Mouse (Mus musculus) hindbrain, embryonic 16.5 days (tissue): Measurements from ENCODE around the gene Adarb2. TPM values are rescaled to one million over a fixed set of nuclear protein-coding genes. Genes with fewer than 3 reads are reported as not detected.

ENCODE experiments used
- ATAC-seq: fragments of 200-750 bp; cut with Nextera tagmentation; 2 replicates; pipeline ENCODE4 v1.8.0; 2017; ENCODE audit warnings: moderate TSS enrichment, moderate library complexity
- H3K27ac ChIP-seq: fragments of 300-500 bp; sonication (generic); 2 replicates; pipeline ENCODE4 v1.5.1; 2014; ENCODE audit warnings: low read depth, mild to moderate bottlenecking, control low read depth, low read length, moderate library complexity
- H3K27me3 ChIP-seq: fragments of 300-500 bp; sonication (generic); replicated peaks from 2 replicates; pipeline ENCODE4 v1.6.1; 2014; ENCODE audit warnings: low read length; ENCODE audit not compliant: control insufficient read depth, insufficient read depth
- H3K36me3 ChIP-seq: fragments of 300-500 bp; sonication (generic); 2 replicates; pipeline ENCODE4 v1.6.1; 2014; ENCODE audit warnings: mild to moderate bottlenecking, low read length, moderate library complexity, mixed read lengths; ENCODE audit not compliant: control insufficient read depth, insufficient read depth
- H3K4me1 ChIP-seq: fragments of 300-500 bp; sonication (generic); 2 replicates; pipeline ENCODE4 v1.6.1; 2014; ENCODE audit warnings: low read depth, low read length; ENCODE audit not compliant: control insufficient read depth, insufficient read depth
- H3K4me2 ChIP-seq: fragments of 300-500 bp; sonication (generic); 2 replicates; pipeline ENCODE4 v1.6.1; 2014; ENCODE audit warnings: mild to moderate bottlenecking, low read length, control low read depth, moderate library complexity
- H3K4me3 ChIP-seq: fragments of 300-500 bp; sonication (generic); 2 replicates; pipeline ENCODE4 v1.5.1; 2014; ENCODE audit warnings: mild to moderate bottlenecking, low read length, control low read depth, moderate library complexity
- H3K9ac ChIP-seq: fragments of 300-500 bp; sonication (generic); 2 replicates; pipeline ENCODE4 v1.6.1; 2014; ENCODE audit warnings: low read depth, mild to moderate bottlenecking, control low read depth, low read length, moderate library complexity
- H3K9me3 ChIP-seq: fragments of 300-500 bp; sonication (generic); 2 replicates; pipeline ENCODE4 v1.6.1; 2014; ENCODE audit warnings: mild to moderate bottlenecking, low read length, moderate library complexity; ENCODE audit not compliant: control insufficient read depth
- WGBS: fragments of 180-500 bp; shearing (Covaris S2); extraction: QIAGEN DNeasy Blood & Tissue Kit; methylation state at CpG from one replicate; pipeline ENCODE4 v1.1.7; 2014; 5-methylcytosine and 5-hydroxymethylcytosine counted together
- polyA plus RNA-seq: library from polyadenylated mRNA; unstranded; fragments of >200 nt; fragmentation: Nextera tagmentation; extraction: Ambion mirVana; gene quantifications from 2 replicates; pipeline ENCODE4 v1.2.1, GENCODE M21; 2015

Adarb2 gene
- polyA plus RNA-seq, 1 experiment from 2014 or later = 25.3 TPM

- H3K27me3 ChIP-seq = no peaks in the 10 kb centered on the region
- no peak overlapping the region for H3K4me3 ChIP-seq
- H3K4me2 ChIP-seq = no peak overlapping the region
- 67% methylated on average over 4 of the region's 4 CpGs for WGBS
- no peak overlapping the region for H3K27ac ChIP-seq
- ATAC-seq = peak; percentile 37; the same call in 1 of the 2 replicates
- H3K4me1 ChIP-seq = no peaks in the 10 kb centered on the region
- no peak overlapping the region for H3K9ac ChIP-seq
- no peaks in the 10 kb centered on the region for H3K36me3 ChIP-seq
- no peaks in the 10 kb centered on the region for H3K9me3 ChIP-seq
Measured at GRCm38 (mm10) chr13:8272158-8272945, 69.7 kb downstream of the Adarb2 start.

- WGBS = 77% methylated on average over 2 of the region's 2 CpGs
- H3K4me3 ChIP-seq = no peak overlapping the region
Measured at GRCm38 (mm10) chr13:8283116-8283515, 80.5 kb downstream of the Adarb2 start.

GRCm38 (mm10) chr13:8316347-8317141 lies 113.9 kb downstream of the Adarb2 start:
- Histone ChIP-seq H3K4me2 (no peak overlapping the region), H3K36me3 (no peaks in the 10 kb centered on the region), H3K27ac (no peak overlapping the region), H3K4me3 (no peak overlapping the region), H3K9me3 (no peaks in the 10 kb centered on the region), H3K4me1 (no peaks in the 10 kb centered on the region), H3K27me3 (no peaks in the 10 kb centered on the region), H3K9ac (no peak overlapping the region)
- WGBS = 45% methylated on average over 5 of the region's 5 CpGs
- ATAC-seq = peak; percentile 52; the same call in 1 of the 2 replicates

More at GRCm38 (mm10) chr13:8283116-8283515, 80.5 kb downstream of the Adarb2 start:
- Histone ChIP-seq H3K9ac (no peak overlapping the region), H3K36me3 (no peaks in the 10 kb centered on the region), H3K4me1 (no peaks in the 10 kb centered on the region), H3K9me3 (no peaks in the 10 kb centered on the region), H3K27me3 (no peaks in the 10 kb centered on the region), H3K4me2 (no peak overlapping the region), H3K27ac (no peak overlapping the region)
- no peak for ATAC-seq

GRCm38 (mm10) chr13:8333589-8334455 lies 131.2 kb downstream of the Adarb2 start:
- no peaks in the 10 kb centered on the region for H3K36me3 ChIP-seq
- no peak overlapping the region for H3K9ac ChIP-seq
- peak; percentile 76 for ATAC-seq
- no peaks in the 10 kb centered on the region for H3K27me3 ChIP-seq
- H3K9me3 ChIP-seq = no peaks in the 10 kb centered on the region
- H3K4me3 ChIP-seq = no peak overlapping the region
- WGBS = 17% methylated on average over 7 of the region's 7 CpGs
- no peak overlapping the region for H3K4me2 ChIP-seq
- peaks cover 11% of the 10 kb centered on the region for H3K4me1 ChIP-seq
- H3K27ac ChIP-seq = peak overlapping the region; percentile 50; the same call in 1 of the 2 replicates

- ATAC-seq = 0 out of 2 replicates have a peak, but pooled peaks have one; percentile 31
- no peaks in the 10 kb centered on the region for H3K36me3 ChIP-seq
- no peak overlapping the region for H3K4me3 ChIP-seq
- no peak overlapping the region for H3K4me2 ChIP-seq
- H3K27ac ChIP-seq = no peak overlapping the region
- H3K27me3 ChIP-seq = no peaks in the 10 kb centered on the region
- peaks cover 11% of the 10 kb centered on the region for H3K4me1 ChIP-seq
- no peak overlapping the region for H3K9ac ChIP-seq
- 47% methylated on average over 4 of the region's 4 CpGs for WGBS
- H3K9me3 ChIP-seq = no peaks in the 10 kb centered on the region
Measured at GRCm38 (mm10) chr13:8334580-8334979, 131.9 kb downstream of the Adarb2 start.

- Histone ChIP-seq H3K27ac (no peak overlapping the region), H3K4me3 (no peak overlapping the region), H3K4me1 (no peaks in the 10 kb centered on the region), H3K36me3 (no peaks in the 10 kb centered on the region), H3K9me3 (no peaks in the 10 kb centered on the region), H3K4me2 (no peak overlapping the region), H3K27me3 (no peaks in the 10 kb centered on the region), H3K9ac (no peak overlapping the region)
- peak; percentile 66 for ATAC-seq
- WGBS = 48% methylated on average over 5 of the region's 5 CpGs
Measured at GRCm38 (mm10) chr13:8341086-8341807, 138.6 kb downstream of the Adarb2 start.

- no peaks in the 10 kb centered on the region for H3K36me3 ChIP-seq
Measured at GRCm38 (mm10) chr13:8347147-8347546, 144.5 kb downstream of the Adarb2 start.

GRCm38 (mm10) chr13:8352341-8352740 lies 149.7 kb downstream of the Adarb2 start:
- Histone ChIP-seq H3K36me3 (no peaks in the 10 kb centered on the region), H3K4me3 (no peak overlapping the region), H3K4me1 (no peaks in the 10 kb centered on the region), H3K9ac (no peak overlapping the region), H3K27me3 (no peaks in the 10 kb centered on the region), H3K9me3 (no peaks in the 10 kb centered on the region), H3K4me2 (no peak overlapping the region), H3K27ac (no peak overlapping the region)
- ATAC-seq = no peak

More at GRCm38 (mm10) chr13:8347147-8347546, 144.5 kb downstream of the Adarb2 start:
- Histone ChIP-seq H3K4me2 (no peak overlapping the region), H3K4me3 (no peak overlapping the region), H3K27me3 (no peaks in the 10 kb centered on the region), H3K9ac (no peak overlapping the region), H3K27ac (no peak overlapping the region), H3K9me3 (no peaks in the 10 kb centered on the region), H3K4me1 (no peaks in the 10 kb centered on the region)
- 65% methylated on average over 7 of the region's 7 CpGs for WGBS
- ATAC-seq = peak; percentile 69; the same call in 1 of the 2 replicates
